Mouse (Mus musculus) embryo, embryonic 11.5 days (tissue): Measurements from ENCODE around the gene Ipmk.

Experiments used
- DNase-seq: peaks from one replicate; pipeline ENCODE4 v3.0.0-alpha.2; 2012; ENCODE audit warnings: low read depth, low spot score

Gene Ipmk

DNA sequence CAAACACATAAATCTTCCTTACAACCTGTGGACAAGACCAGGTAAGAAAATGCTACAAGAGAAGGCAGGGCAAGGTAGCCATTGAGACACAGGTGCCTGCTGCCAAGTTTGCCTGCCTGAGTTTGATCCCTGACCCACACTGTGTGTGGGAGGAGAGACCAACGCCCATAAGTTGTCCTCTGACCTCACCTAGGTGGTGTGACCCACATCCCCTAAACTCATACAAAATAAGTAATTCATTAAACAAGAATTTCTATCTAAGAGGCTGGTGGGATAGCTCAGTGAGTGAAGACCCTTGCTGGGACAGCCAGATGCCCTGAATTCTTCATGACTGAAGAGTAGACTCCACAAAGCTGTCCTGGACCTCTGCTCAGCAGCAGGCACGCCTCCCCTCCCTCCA lies 7.4 kb upstream of the Ipmk start:
- no peak for DNase-seq

DNA sequence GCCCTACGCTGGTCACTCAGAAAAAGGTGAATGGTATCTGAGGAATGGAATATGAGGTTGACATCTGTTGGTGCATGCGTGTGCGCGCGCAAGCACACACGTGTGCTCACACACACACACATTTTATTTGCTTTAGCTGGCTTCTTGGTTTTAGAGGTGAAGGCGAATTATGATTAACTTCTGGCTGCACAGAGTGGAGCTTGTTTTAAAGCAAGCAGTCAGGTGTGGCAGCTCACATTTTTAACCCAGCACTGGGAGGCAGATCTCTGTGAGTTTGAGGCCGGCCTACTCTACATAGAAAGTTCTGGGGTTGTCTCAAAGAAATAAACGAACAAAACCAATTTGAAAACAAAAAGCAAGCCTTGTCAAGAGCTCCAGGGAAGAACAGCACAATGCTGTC lies 6.3 kb upstream of the Ipmk start:
- no peak for DNase-seq

DNA sequence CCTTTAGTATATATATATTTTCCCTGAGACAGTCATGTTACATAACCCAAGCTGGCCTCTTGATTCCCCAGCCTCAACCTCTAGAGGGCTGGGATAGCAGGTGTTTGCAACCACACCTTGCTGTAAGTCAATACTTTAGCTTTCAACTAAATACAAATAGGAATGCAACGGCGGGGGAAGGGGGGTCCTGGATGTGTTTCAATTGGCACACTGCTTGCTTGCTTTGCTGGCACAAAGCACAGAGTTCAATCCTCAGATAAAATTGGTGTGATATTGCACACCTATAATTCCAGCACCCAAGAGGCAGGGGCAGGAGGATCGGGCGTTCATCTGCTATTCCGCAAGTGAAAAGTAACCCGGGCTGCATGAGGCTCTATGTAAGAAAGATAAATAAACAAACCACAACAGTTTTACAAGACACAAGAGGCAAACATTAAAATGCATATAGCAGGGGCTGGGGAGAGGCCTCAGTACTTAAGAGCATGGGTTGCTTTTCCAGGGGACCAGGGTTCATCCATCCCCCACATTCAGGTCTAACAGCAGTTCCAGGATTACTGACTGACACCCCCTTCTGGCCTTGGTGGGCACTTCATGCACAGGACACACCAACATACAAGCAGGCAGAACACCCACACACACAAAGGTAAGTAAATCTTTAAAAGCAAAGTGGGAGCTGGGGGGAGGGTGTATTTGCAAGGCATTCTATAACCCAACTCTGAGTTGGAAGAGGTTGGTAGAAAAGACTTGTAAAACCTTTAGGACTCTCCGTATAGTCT lies 5.3 kb upstream of the Ipmk start:
- no peak for DNase-seq

DNA sequence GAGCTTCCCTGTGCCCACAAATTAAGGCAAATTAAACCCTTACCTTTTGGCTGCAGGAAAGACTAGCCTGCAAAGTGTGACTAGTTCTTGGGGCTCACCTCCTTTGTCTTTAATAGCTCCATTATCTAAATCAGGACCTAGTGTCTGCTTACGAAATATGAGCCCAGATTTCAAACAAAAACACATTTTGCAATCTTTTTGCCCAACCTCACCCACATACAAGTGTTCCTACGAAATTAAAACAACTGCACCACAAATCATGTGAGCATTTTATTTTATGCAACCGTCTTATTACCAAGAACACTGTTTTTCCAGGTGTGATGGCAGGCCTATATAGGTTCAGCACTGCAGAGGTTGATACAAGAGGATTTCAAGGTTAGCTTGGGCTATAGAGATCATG lies 4.4 kb upstream of the Ipmk start:
- DNase-seq = no peak

DNA sequence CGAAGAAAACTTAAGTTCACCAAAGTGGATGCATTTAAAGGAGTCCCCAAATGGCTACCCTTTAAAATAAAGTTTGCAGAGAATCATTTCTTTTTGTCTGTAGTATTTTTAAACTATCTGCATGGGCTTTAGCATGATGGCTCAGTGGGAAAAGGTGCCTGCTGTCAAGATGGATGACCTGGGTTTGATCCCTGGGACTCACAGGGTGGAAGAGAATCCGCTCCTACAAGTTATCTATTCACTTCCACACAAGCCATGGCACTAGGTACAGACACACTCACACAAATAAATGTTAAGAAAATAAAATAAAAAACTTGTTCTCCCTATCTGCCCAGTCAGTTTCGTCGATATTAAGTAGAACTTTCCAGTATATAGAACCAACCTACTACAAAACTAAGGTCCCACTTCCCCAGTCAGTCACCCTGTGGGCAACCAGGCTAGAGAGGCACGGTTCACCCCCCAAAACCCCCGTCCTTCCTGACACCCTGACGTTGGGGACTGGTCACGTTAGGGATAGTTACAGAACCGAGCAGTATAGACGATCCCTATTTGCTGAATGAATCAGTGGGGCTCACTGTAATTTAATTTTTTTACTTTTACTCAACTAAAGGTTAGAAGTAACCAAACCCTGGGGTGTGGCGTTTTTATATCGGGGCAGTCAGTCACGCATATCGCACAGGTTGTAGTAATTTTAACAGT lies 3.8 kb upstream of the Ipmk start:
- no peak for DNase-seq

DNA sequence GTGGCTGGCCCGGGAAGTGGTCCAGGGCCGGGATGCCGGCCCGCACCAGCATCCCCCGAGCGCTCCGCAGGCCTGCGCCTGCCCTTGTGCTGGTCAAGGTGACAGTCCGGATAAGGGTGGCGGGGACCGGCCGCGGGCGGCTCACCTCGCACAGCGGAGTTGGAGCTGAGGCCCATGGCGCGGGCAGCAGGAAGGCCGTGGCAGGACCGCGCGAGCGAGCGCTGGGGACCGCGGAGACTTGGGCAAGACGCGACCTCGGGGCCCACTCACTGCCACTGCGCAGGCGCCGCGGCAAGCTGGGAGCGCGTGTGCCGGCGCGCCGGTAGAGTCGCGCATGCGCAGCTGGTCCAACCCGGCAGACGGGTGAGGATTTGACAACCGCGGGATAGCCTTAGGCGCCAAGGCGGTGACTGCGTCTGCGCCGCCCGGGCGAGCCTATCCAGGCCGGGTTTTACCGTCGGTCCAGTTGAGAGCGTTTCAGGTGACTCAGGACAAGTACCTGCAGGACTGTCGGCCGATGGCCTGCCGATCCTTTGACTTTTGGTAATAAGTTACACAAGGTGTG lies 2.9 kb upstream of the Ipmk start, which contains the start of gene Cisd1:
Cisd1 (minus strand) TSS at position 376 of the 565 bp plus-strand sequence.
- DNase-seq = peak; percentile 90

DNA sequence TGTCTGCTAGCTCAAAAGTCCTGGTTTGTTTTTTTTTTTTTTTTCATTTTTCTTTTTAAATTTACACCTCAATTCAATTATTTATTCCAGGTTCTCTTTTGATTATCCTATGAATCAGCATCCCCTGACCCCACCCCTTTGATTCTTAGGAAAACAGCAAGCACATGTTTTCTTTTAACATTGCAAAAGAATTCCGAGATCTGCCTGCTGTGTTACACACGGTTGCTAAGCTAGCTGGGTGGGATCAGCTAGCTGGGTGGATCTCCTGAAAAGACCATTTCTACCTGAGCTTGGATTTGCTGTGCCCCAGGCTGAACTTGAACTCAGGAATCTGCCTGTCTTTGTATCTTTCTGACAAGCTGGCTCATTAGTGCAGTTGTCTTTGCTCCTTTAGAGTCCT lies 1.5 kb upstream of the Ipmk start:
- DNase-seq = no peak

DNA sequence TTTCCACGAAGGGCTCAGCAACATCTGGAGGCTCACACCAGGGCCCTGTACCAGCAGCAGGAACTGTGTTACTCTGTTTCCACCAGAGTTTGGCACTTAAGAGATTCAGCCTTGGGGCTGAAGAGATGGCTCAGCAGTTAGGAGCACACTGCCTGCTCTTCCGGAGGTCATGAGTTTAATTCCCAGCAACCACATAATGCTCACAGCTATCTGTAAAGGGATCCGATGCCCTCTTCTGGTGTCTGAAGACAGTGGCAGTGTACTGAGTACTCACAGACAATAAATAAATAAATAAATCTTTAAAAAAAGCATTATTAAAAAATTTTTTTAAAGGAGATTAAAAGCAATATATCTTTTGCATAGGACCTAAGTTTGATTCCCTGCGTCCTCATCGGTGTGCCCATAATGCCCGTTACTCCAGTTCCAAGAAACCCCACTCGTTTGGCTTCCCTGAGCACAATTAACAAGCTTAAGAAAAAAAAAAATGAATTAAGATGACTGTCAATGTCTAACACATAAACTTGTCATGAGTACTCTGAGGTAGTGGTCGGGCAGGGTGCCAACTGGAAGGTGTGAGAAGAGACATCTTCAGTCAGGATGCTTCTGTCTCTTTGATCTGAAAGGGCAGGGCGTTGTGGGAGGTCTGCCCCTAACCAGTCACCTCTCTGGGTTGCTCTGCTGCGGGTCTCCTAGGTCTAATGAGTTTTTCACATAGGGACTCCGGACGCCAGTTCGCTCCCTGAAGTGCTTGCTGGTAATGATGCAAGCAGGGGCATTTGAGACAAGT lies 648 bp upstream of the Ipmk start:
- no peak for DNase-seq

DNA sequence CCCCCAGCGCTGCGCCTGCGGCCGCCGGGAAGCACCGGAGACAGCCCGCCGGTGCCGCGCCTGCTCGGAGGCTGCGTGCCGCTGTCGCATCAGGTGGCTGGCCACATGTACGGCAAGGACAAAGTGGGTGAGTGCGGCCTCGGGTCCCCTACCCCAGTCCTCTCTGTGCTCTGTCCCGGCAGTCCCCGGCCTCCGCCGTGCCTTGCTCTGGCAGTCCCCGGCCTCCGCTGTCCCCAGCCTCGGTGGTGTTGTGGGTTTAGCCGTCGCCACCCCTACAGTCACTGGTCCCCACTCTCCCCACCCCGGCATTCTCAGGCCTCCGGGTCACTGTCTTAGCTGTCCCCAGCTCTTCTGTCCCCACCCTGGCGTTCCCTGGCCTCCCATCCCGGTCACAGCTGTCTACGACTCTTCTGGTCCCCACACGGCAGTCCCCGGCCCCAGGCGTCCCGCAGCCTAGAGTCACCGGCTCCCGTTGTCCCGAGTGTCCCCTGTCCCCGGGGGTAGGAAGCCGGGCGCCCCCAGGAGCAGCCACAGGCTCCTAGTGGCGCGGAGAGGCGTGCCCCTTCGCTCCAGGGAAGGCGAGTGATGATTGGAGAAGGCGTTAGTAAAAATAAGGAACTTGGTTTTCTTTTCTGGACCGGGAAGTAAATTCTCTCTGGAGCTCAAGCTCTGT lies 537 bp downstream of the Ipmk start:
- DNase-seq = no peak

DNA sequence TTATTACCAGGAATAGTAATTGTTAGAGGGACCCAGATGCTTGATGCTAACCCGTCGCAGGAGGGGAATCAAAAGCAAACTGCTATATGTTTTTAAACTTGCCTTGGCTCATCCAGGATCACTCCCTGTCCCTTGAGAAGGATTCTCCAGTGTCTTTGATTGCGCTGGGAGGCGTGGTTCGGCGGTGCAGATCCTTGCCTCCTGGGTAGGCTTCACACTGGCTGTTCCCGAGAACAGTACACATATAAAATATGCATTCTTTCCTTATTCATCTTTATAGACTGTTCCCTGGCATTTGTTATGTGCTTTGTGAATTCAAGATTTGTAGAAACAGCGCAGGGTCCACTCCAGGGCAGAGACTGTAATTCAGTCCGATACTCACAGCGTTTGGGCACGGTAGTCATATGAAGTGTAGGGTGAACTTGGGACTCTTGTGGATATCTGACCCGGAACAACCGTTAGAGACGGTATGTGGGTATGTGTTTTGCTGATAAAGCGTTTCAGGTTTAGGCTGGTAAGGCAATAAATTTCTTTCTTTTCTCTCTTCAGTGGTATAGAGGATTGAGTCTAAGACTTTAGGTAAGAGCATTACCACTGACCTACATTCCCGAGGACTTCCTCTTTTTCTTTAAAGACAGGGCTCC lies 1.2 kb downstream of the Ipmk start:
- no peak for DNase-seq

DNA sequence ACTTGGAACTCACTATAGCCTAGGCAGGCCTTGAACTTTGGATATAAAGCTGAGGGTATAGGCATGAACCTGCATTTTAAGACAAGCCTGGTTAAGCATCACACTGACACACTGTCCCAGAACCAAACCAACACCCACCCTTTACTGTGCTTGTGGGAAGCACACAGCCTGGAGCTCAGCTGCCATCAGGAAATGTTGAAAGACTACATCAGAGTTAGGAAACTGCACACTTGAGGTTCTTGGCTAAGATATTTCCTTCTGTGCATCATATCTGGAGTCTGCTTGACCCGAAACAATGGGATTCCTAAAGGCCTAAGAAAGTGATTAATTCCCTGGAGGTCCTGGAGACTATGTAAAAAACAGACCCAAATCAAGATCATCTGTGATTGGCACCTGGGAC lies 1.7 kb downstream of the Ipmk start:
- DNase-seq = no peak

DNA sequence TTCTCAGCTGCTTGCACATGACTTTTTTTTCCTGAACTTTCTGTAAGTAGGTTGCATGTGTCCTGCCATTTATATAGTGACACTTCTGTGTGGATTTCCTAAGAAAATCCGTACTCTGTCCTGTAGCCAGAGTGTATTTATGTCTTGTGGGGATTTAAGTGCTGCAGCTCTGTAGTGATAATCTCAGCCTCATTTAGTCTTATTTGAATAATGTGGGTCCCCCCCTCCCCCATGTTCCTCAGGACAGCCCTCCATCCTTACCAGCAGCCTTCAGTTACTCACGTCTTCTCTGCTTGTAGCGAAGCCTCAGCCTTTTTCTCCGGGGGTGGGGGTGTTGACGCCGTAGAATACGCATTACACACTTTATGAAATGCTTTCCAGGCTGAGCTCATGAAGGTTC lies 3.7 kb downstream of the Ipmk start:
- no peak for DNase-seq

DNA sequence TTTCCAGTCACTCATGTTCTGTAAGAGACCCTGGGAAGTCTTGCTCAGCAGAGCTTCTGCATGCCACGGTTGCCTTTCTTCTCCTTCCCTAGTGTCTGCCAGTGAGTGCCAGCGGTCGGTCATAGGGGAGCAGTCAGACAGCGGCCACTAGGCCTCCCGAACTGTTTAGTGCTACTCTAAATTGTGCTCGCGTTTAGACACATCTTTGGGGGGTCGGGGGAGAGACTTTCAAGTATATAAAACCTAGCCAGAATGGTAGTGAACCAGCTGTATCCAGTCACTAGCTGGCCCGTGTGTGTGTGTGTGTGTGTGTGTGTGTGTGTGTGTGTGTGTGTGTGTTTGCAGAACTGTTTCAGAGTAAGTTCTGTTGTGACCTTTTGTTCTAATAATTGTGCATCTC lies 6.3 kb downstream of the Ipmk start:
- no peak for DNase-seq

DNA sequence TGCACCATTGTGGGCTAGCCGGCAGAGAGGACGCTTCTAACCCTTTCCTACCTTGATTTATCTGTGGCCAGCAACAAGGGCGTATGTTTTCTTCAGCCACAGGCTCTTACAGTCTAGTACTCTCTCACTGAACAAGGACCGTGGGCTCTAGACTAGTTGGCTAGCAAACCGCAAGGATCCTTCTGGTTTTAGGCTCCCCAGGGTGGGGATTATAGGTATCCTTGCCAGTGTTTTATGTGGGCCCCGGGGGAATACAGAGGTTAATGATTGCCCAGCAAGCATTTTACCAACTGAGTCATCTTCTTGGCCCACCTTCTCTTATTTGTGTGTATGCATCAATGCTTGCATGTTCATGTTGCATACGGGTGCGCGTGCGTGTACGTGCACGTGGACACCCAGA lies 7.4 kb downstream of the Ipmk start:
- DNase-seq = no peak

DNA sequence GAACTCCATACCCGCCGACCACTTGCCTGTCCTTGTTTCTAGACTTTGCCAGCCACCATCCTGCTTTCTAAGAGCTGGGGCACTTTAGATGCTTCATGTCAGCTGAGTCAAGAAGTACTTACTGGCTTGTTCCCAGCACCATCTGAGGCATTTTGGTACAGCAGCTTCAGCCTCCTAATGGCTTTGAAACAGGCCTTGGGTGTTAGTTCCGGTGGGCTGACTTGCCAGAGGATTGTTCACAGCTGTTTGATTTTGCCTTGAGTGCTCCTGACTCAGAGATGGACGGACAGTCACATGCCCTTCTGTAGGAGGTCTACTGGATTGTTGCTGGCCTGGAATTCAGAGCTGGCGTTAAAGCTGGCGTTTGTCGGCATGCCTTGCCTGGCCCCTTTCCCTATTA lies 13.5 kb downstream of the Ipmk start:
- no peak for DNase-seq

DNA sequence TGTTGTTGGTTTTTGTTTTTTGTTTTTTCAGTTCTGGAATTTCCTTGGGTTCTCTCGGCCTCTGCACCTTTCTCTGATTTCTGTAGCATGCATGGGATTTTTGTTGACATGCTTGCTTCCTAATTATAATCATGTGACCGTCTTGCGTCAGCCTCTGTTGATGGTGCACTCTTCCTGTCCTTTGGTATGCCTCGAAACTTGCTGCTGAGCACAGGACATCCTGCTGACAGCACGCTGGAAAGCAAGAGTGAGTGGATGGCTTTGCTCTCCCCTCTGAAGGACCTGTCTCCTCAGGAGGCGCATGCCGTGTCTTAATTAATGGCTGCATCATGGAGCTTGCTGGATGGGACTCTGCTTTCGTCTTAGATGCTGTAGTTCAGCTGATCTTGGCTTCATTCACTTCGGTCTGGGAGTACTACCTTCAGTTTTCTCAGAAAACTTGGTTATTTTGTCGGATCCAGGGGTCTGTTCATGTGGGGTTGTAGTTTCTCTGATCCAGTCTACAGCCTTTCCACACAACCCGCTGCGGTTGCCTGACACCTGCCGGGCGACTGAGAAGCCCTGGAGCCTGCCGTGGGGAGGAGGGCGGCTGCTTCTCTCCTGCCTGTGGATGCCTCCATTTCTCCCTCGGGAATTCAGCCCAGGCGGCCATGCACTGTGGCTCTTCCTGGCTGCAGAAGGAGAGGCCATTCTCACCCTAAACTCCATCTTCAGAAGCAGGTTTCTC lies 14.4 kb downstream of the Ipmk start:
- no peak for DNase-seq

DNA sequence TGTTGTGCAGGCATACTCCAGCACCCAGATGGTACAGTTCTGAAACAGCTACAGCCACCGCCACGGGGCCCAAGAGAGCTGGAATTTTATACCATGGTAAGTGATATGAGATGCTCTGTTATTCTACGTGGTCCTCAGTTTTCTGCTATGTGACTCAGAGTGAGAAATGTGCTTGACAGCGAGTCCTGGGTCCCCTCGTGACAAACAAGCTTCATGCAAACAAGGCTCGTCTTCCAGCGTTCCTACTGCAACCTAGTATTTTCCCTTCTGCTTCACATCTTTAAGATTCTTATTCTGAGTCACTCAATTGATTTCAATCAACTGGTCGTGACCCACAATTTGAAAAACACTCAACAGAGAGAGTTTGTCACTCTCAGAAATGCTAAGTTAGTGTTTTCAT lies 15.9 kb downstream of the Ipmk start:
- DNase-seq = no peak

DNA sequence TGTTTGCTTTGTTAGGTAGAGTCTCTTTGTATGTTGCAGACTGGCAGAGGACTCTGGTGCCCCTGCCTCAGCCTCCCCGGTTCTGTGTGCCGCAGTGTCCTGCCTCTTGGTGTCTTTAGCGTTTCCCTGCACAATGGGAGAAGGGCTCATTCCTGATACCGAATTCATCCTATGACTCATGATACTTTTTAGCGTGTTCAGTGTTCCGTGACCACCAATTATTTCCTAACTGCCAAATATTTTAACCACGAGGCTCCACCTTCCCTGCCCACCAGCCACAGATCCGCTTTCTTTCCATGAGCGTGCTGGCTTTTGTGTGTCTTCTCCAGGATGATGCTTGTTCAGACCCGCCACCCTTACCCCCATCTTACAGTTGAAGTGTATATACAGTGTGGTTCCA lies 16.3 kb downstream of the Ipmk start:
- DNase-seq = no peak

DNA sequence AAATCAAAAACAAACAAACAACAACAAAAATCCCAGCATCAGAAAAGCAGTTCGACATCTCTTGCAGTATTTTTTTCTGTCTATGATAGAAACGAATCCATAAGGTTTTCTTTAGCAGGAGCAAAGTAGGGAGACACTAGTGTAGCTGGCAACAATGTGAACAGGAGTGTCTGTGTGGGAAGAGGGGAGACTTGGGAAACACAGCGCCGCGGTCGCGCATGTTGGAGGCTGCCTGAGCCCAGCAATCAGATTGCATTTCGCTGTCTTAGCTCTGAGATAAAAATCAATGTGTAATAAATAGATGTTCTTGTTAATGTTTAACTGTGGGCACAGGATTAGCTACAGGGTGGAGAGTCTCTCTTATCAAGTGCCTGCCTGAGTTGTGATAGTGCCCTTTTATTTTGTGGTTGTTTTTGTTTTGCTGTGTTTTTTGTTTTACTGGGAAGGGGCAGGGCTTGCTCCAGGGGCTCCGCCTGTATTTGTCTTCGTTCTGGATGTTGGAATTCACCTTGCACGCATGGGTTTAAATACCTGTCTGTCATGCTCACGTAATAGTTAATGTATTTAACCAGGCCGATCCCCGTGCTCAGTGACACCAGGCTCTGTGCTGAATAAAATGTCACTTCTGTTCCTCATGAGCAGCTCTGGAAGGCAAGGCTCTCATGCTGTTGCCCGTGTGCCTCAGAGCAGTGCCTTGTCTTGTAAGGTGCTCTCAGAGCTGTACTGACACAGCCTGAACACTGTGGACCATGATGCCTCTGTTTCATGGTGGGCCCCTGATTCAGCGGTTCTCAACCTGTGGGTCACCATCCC lies 20.8 kb downstream of the Ipmk start:
- no peak for DNase-seq

DNA sequence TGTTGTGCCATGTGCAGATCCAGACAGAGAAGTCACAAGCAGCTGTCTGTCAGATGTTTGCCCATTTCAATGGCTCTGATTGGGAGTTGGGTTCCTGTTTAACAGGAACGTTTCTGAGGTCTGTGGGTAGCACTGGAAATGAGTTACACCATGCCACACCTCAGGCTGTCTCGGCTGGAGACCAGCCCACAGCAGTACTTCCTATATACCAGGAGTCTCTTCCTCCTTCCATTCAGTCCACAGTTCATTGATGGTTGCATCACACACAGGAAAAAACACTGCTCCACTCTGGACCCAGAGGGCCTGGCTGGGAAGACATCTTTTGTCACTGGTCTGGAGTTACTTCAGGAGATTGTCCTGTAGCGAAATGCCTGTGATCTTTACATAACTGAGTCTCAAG lies 21.9 kb downstream of the Ipmk start:
- DNase-seq = no peak
